Mouse (Mus musculus) midbrain, embryonic 12.5 days (tissue): ENCODE results near the gene C1qa. TPM values are rescaled to one million over a fixed set of nuclear protein-coding genes. Genes with fewer than 3 reads are reported as not detected.

Experiments used
- ATAC-seq: fragments of 200-750 bp; cut with Nextera tagmentation; 2 replicates; pipeline ENCODE4 v1.8.0; 2017; ENCODE audit warnings: low read depth, moderate TSS enrichment, moderate library complexity; ENCODE audit not compliant: low FRiP score
- H3K27ac ChIP-seq: fragments of 300-500 bp; sonication (generic); replicated peaks from 2 replicates; pipeline ENCODE4 v1.5.1; 2016; ENCODE audit warnings: mild to moderate bottlenecking
- H3K27me3 ChIP-seq: fragments of 300-500 bp; sonication (generic); 2 replicates; pipeline ENCODE4 v1.6.1; 2016; ENCODE audit warnings: mild to moderate bottlenecking
- H3K36me3 ChIP-seq: fragments of 300-500 bp; sonication (generic); 2 replicates; pipeline ENCODE4 v1.6.1; 2016
- H3K4me1 ChIP-seq: fragments of 300-500 bp; sonication (generic); 2 replicates; pipeline ENCODE4 v1.6.1; 2016
- H3K4me2 ChIP-seq: fragments of 300-500 bp; sonication (generic); replicated peaks from 2 replicates; pipeline ENCODE4 v1.6.1; 2016; ENCODE audit warnings: mild to moderate bottlenecking, moderate library complexity
- H3K4me3 ChIP-seq: fragments of 300-500 bp; sonication (generic); 2 replicates; pipeline ENCODE4 v1.5.1; 2016; ENCODE audit warnings: mild to moderate bottlenecking
- H3K9ac ChIP-seq: fragments of 300-500 bp; sonication (generic); replicated peaks from 2 replicates; pipeline ENCODE4 v1.6.1; 2016; ENCODE audit warnings: mild to moderate bottlenecking, moderate library complexity
- H3K9me3 ChIP-seq: fragments of 300-500 bp; sonication (generic); 2 replicates; pipeline ENCODE4 v1.6.1; 2016; ENCODE audit warnings: mild to moderate bottlenecking
- WGBS: fragments of 180-500 bp; shearing (Covaris S2); methylation state at CpG from one replicate; pipeline ENCODE4 v1.1.7; 2016; 5-methylcytosine and 5-hydroxymethylcytosine counted together
- polyA plus RNA-seq: library from polyadenylated mRNA; unstranded; fragments of >200 nt; fragmentation: Nextera tagmentation; extraction: Ambion mirVana; gene quantifications from 2 replicates; pipeline ENCODE4 v1.2.1, GENCODE M21; 2016

Gene C1qa
- polyA plus RNA-seq, 1 experiment from 2014 or later: 17.0 TPM

DNA sequence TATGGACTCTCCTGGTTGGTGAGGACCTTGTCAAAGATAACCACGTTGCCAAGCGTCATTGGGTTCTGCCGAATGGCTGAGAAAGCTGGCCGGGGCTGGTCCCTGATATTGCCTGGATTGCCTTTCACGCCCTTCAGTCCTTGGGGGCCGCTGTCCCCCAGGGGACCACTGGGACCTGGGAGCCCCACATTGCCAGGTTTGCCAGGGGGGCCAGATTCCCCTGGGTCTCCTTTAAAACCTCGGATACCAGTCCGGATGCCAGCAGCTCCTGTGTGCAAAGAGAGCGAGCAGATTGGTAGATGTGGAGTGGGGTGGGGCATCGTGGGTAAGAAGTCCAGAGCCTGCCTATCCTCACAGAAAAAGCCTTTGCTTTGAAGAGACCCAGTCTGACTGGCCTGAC is 2.1 kb downstream of the C1qa start:
- Histone ChIP-seq H3K9me3 (no peaks in the 10 kb centered on the region), H3K9ac (no peak overlapping the region), H3K27me3 (peaks cover 74% of the 10 kb centered on the region), H3K27ac (no peak overlapping the region), H3K4me3 (no peak overlapping the region), H3K4me1 (peaks cover 12% of the 10 kb centered on the region; the same call in 1 of the 2 replicates), H3K4me2 (no peak overlapping the region; the same call in 1 of the 2 replicates), H3K36me3 (no peaks in the 10 kb centered on the region)
- no peak for ATAC-seq
- 38% methylated on average over 10 of the region's 10 CpGs for WGBS

- H3K36me3 ChIP-seq: no peaks in the 10 kb centered on the region
- peak overlapping the region; percentile 20 for H3K4me2 ChIP-seq
- no peak overlapping the region; the same call in 1 of the 2 replicates for H3K9ac ChIP-seq
- H3K4me3 ChIP-seq: no peak overlapping the region
- H3K27ac ChIP-seq: no peak overlapping the region
- H3K9me3 ChIP-seq: no peaks in the 10 kb centered on the region
- WGBS: 4% methylated on average over 15 of the region's 15 CpGs
- H3K4me1 ChIP-seq: peaks cover 12% of the 10 kb centered on the region; the same call in 1 of the 2 replicates
- H3K27me3 ChIP-seq: peaks cover 75% of the 10 kb centered on the region
- no peak for ATAC-seq
Measured at GRCm38 (mm10) chr4:136895861-136896260, 2.7 kb downstream of the C1qa start.

- Histone ChIP-seq H3K27me3 (peaks cover 83% of the 10 kb centered on the region), H3K4me3 (no peak overlapping the region), H3K36me3 (no peaks in the 10 kb centered on the region), H3K4me1 (peaks cover 12% of the 10 kb centered on the region; the same call in 1 of the 2 replicates), H3K27ac (no peak overlapping the region), H3K9ac (no peak overlapping the region), H3K4me2 (no peak overlapping the region), H3K9me3 (no peaks in the 10 kb centered on the region)
- no peak for ATAC-seq
- 77% methylated on average over 4 of the region's 4 CpGs for WGBS
Measured at GRCm38 (mm10) chr4:136894821-136895220, 3.8 kb downstream of the C1qa start.

DNA sequence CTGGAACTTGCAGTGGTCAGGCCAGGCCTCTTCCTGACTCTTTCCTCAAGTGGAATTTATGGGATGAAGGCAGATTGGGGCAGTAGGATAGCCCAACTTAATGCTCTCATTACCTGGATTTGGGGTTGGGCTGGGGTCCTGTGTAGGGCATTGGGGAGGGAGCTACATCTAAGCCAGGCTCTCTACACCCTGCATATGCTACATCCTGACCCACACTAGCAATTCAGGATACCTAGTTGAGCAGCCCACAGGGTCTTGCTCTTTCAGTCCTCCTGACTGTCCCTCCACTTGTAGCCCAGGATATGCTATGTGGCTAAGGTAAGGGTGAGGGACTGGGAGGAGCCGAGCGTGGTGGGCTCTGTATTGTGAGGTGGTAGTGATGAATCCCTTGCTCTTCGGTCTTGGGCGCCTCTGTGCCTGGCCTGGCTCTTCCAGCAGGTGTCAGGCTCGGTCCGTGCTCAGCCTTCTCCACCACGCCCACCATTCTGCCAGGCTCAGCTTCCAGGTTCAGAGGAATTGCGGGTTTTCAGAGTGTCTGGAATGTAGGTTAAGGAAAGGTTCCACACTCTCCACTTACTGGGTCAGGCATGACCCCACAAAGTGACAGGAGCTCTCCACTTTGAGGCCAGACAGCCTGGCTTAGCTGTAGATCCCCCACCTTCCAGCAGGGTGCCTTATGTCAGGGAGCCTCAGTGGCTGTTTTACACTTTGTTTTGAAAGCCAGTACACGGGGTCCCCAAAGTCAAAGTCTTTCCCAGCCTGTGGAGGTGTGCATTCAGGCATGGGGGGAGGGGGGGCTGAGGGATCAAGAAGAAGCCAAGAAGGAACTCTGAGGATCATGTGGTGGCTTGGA is 4.7 kb downstream of the C1qa start:
- 6% methylated on average over 9 of the region's 9 CpGs for WGBS
- Histone ChIP-seq H3K4me1 (peaks cover 12% of the 10 kb centered on the region; the same call in 1 of the 2 replicates), H3K9me3 (no peaks in the 10 kb centered on the region), H3K36me3 (no peaks in the 10 kb centered on the region), H3K4me2 (no peak overlapping the region), H3K4me3 (no peak overlapping the region), H3K9ac (no peak overlapping the region), H3K27me3 (peaks cover 81% of the 10 kb centered on the region), H3K27ac (no peak overlapping the region)
- ATAC-seq: peak; percentile 56

DNA sequence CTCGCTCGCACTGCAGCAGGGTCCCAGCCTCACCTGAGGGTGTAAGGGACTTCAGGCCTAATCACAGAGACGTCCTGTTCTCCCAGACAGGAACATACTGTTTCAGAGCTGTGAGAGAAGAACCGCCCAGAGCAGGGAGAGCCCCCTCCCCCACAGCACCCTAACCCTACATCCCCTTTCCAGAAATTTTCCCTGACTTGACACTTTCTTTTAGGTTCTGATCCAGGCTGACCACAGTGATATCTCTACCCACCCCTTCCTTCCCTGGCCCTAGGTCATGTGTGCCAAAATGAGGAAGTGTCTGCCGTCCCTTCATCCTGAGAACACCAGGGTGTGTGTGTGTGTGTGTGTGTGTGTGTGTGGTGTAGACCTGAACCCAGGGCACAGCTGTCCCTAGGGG is 5.8 kb downstream of the C1qa start, which contains the start of gene C1qc:
Gene C1qc, minus strand, starts transcription at position 255 of the 400 bp plus-strand sequence.
- H3K9me3 ChIP-seq: no peaks in the 10 kb centered on the region
- no peak within 1 kb of the TSS for H3K4me2 ChIP-seq
- no peaks in the 10 kb centered on the region for H3K36me3 ChIP-seq
- H3K4me1 ChIP-seq: peaks cover 8% of the 10 kb centered on the region; the same call in 1 of the 2 replicates
- 70% methylated on average over 5 of the region's 5 CpGs for WGBS
- H3K4me3 ChIP-seq: no peak within 1 kb of the TSS
- ATAC-seq: no peak
- no peak within 1 kb of the TSS for H3K27ac ChIP-seq
- H3K9ac ChIP-seq: no peak within 1 kb of the TSS
- H3K27me3 ChIP-seq: peaks cover 71% of the 10 kb centered on the region

DNA sequence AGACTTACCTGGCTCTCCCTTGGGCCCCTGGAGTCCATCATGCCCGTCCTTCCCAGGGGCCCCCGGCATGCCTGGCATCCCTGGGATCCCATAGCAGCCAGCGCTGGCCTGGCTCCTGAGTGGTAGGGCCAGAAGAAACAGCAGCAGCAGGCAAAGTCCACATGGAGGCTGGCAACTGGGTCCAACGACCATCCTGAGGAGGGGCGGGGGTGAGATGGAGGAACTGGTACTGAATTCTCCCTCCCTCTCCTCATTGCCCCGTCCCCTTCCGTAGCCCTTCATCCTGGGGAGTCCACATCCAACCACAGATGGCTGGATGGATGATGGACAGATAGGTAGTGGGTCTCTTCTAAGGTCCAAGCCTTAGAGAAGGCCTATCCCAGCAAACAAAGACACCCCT is 6.2 kb downstream of the C1qa start:
- H3K9ac ChIP-seq: no peak overlapping the region
- H3K27me3 ChIP-seq: peaks cover 67% of the 10 kb centered on the region
- ATAC-seq: no peak
- H3K36me3 ChIP-seq: no peaks in the 10 kb centered on the region
- no peaks in the 10 kb centered on the region for H3K9me3 ChIP-seq
- whole genome bisulfite sequencing: 71% methylated on average over 7 of the region's 7 CpGs
- H3K4me1 ChIP-seq: peaks cover 8% of the 10 kb centered on the region; the same call in 1 of the 2 replicates
- no peak overlapping the region for H3K4me2 ChIP-seq
- H3K27ac ChIP-seq: no peak overlapping the region
- H3K4me3 ChIP-seq: no peak overlapping the region

GRCm38 (mm10) chr4:136891115-136891514 is 7.5 kb downstream of the C1qa start:
- 85% methylated on average over 4 of the region's 4 CpGs for WGBS
- ATAC-seq: no peak
- Histone ChIP-seq H3K4me3 (no peak overlapping the region), H3K4me2 (no peak overlapping the region), H3K27me3 (peaks cover 58% of the 10 kb centered on the region), H3K4me1 (peaks cover 12% of the 10 kb centered on the region), H3K27ac (no peak overlapping the region), H3K9ac (no peak overlapping the region), H3K9me3 (no peaks in the 10 kb centered on the region), H3K36me3 (no peaks in the 10 kb centered on the region)

DNA sequence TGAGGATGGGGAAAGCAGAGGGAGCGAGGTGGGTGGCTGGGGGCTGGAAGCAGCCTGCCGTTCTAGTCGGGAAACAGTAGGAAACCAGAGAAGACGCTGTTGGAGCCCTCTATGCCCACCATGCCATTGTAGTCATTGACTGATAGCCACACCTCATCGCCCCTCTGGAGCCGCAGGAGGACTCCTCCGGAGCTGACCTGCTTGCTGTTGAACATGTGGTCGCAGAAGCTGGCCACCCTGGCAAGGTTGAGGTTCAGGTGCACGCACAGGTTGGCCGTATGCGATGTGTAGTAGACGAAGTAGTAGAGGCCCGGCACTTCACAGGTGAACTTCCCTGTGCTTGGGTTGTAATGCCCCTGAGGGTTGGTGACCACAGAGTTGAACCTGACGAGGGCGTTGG is 8.6 kb downstream of the C1qa start:
- peaks cover 49% of the 10 kb centered on the region for H3K27me3 ChIP-seq
- H3K9ac ChIP-seq: no peak overlapping the region
- H3K4me2 ChIP-seq: no peak overlapping the region
- 93% methylated on average over 15 of the region's 15 CpGs for WGBS
- no peak overlapping the region for H3K4me3 ChIP-seq
- no peak for ATAC-seq
- H3K9me3 ChIP-seq: no peaks in the 10 kb centered on the region
- H3K36me3 ChIP-seq: no peaks in the 10 kb centered on the region
- H3K4me1 ChIP-seq: peaks cover 10% of the 10 kb centered on the region; the same call in 1 of the 2 replicates
- no peak overlapping the region for H3K27ac ChIP-seq

DNA sequence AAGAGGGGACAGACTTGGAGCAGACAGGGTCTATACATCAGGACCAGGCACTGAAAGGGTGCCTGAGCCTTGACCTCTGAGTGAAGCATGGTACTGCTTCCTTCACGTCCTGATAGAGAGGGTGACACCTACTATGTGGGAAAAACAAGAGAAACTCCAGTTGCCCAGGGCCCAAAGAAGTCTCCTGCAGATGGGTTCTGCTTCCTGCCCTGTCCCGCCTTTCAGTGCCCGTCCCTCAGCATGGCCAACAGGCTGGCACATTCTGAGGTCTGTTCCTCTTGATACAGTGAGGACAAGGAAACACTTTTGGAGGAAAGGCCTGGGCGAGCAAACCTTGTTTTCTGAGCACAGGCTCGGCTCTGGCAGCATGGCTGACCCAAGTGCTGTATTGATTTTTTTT is 10.9 kb downstream of the C1qa start:
- ATAC-seq: no peak
- Histone ChIP-seq H3K4me2 (no peak overlapping the region), H3K9ac (no peak overlapping the region), H3K4me1 (peaks cover 10% of the 10 kb centered on the region; the same call in 1 of the 2 replicates), H3K27ac (no peak overlapping the region), H3K36me3 (no peaks in the 10 kb centered on the region), H3K4me3 (no peak overlapping the region), H3K27me3 (peaks cover 29% of the 10 kb centered on the region), H3K9me3 (no peaks in the 10 kb centered on the region)
- WGBS: 77% methylated on average over 5 of the region's 5 CpGs

GRCm38 (mm10) chr4:136886101-136886500 is 12.5 kb downstream of the C1qa start, which contains the start of gene C1qb:
TSS of gene C1qb (minus strand) at chr4:136886187.
- no peak for ATAC-seq
- Histone ChIP-seq H3K9me3 (no peaks in the 10 kb centered on the region), H3K36me3 (no peaks in the 10 kb centered on the region), H3K27me3 (peaks cover 16% of the 10 kb centered on the region; the same call in 1 of the 2 replicates), H3K4me1 (peaks cover 10% of the 10 kb centered on the region; the same call in 1 of the 2 replicates), H3K4me2 (no peak within 1 kb of the TSS), H3K9ac (no peak within 1 kb of the TSS), H3K4me3 (no peak within 1 kb of the TSS), H3K27ac (peak within 1 kb of the TSS; percentile 42; the same call in 1 of the 2 replicates)
- 74% methylated on average over 7 of the region's 7 CpGs for WGBS

DNA sequence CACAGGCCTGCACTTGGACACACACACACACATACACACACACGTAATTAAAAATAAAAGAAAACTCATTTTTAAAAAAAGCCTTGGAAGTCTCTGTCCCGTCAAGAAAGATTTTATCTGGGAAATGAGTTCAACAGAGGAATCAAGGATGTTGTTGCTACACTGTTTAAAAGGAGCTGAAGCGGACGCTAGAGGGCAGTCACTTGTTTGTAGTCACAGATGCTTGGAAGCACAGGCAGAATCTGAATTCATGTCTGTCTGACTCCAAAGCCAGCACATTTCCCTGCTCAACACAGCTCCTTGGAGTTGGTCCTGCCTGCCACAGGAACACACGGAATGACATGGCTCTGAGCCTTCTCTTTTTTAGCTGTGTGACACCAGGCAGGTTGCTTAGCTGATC is 20.0 kb downstream of the C1qa start:
- no peaks in the 10 kb centered on the region for H3K9me3 ChIP-seq
- no peak overlapping the region for H3K4me3 ChIP-seq
- 0 out of 2 replicates have a peak, but pooled peaks cover 3% of the 10 kb centered on the region for H3K27me3 ChIP-seq
- no peaks in the 10 kb centered on the region for H3K4me1 ChIP-seq
- no peak overlapping the region for H3K4me2 ChIP-seq
- H3K27ac ChIP-seq: no peak overlapping the region
- no peak for ATAC-seq
- WGBS: 19% methylated on average over 5 of the region's 5 CpGs
- no peaks in the 10 kb centered on the region for H3K36me3 ChIP-seq
- no peak overlapping the region for H3K9ac ChIP-seq

DNA sequence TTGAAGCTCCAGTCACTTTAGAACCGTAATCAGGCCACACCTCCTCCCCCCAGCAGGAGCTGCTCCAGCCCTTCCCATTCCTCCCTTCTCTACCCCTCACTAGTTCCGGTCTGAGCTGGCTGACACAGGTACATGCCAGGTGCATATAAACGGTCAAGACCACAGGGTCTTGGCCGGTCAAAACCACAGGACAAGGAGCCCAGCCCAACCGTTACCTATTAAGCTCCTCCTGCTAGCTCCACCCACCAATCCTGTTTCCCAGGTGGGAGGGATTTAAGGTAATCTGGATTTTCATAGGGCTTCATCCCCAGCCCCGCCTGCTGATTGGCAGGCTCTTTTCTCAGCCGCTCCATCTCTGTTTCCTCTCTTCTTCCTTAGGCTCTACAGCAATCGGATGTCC is 20.4 kb downstream of the C1qa start:
- Histone ChIP-seq H3K4me3 (no peak overlapping the region), H3K36me3 (no peaks in the 10 kb centered on the region), H3K27ac (no peak overlapping the region), H3K4me1 (no peaks in the 10 kb centered on the region), H3K27me3 (peaks cover 3% of the 10 kb centered on the region; the same call in 1 of the 2 replicates), H3K9me3 (no peaks in the 10 kb centered on the region), H3K4me2 (no peak overlapping the region), H3K9ac (no peak overlapping the region)
- WGBS: 45% methylated on average over 8 of the region's 8 CpGs
- no peak for ATAC-seq
